Mouse (Mus musculus): ENCODE measurements around the gene Hcn1. TPM values are rescaled to one million over a fixed set of nuclear protein-coding genes. Genes with fewer than 3 reads are reported as not detected.

Hcn1 gene
- polyA plus RNA-seq, 1 experiment from 2014 or later = 0.03 TPM

GRCm38 (mm10) chr13:117880471-117881225 lies 278.5 kb downstream of the Hcn1 start:
- Histone ChIP-seq H3K4me1 (ENCODE audit: control insufficient read depth, insufficient read depth, low read length) (no peaks in the 10 kb centered on the region), H3K4me3 (replicated peaks; ENCODE audit: low read length) (no peak overlapping the region), H3K36me3 (ENCODE audit: control insufficient read depth, insufficient read depth, low read length) (no peaks in the 10 kb centered on the region), H3K9ac (ENCODE audit: low read length) (no peak overlapping the region), H3K27ac (ENCODE audit: low read length) (no peak overlapping the region), H3K4me2 (ENCODE audit: low read depth, low read length) (no peak overlapping the region), H3K27me3 (ENCODE audit: control insufficient read depth, insufficient read depth, low read length) (no peaks in the 10 kb centered on the region), H3K9me3 (replicated peaks; ENCODE audit: control insufficient read depth, low read length) (no peaks in the 10 kb centered on the region)
- no peak for ATAC-seq (ENCODE audit: insufficient read depth, low FRiP score)
- WGBS = 58% methylated on average over 4 of the region's 4 CpGs

- no peaks in the 10 kb centered on the region for H3K4me1 ChIP-seq (ENCODE audit: control insufficient read depth, insufficient read depth, low read length)
- H3K9ac ChIP-seq (ENCODE audit: low read length) = no peak overlapping the region
- H3K4me3 ChIP-seq (replicated peaks; ENCODE audit: low read length) = no peak overlapping the region
- H3K36me3 ChIP-seq (ENCODE audit: control insufficient read depth, insufficient read depth, low read length) = no peaks in the 10 kb centered on the region
- no peaks in the 10 kb centered on the region for H3K27me3 ChIP-seq (ENCODE audit: control insufficient read depth, insufficient read depth, low read length)
- H3K27ac ChIP-seq (ENCODE audit: low read length) = no peak overlapping the region
- no peak for ATAC-seq (ENCODE audit: insufficient read depth, low FRiP score)
- H3K4me2 ChIP-seq (ENCODE audit: low read depth, low read length) = no peak overlapping the region
- no peaks in the 10 kb centered on the region for H3K9me3 ChIP-seq (replicated peaks; ENCODE audit: control insufficient read depth, low read length)
- 75% methylated on average over 5 of the region's 5 CpGs for WGBS
These were observed 290.0 kb downstream of the Hcn1 start for GRCm38 (mm10) chr13:117892076-117892475.

DNA sequence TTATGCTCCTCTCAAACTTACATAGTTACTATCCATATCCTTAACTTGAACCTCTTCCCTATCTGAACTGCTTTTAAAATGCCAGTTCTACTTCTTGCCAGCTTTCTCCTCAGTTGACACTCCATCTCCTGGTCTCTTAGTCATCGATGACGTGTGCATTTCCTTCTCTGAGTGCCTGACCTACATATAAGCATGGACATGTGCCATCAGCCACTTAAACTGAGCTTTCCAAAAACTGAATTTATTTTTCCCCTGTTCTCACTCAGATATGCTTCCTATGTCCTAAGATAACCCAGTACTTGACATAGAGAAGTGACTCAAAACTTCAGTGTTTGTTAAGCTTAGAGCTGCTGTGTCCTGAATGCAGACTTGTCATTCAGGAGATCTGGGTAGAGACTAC lies 295.9 kb downstream of the Hcn1 start:
- WGBS = 67% methylated on average over 2 of the region's 2 CpGs
- no peak for ATAC-seq (ENCODE audit: insufficient read depth, low FRiP score)
- Histone ChIP-seq H3K4me2 (ENCODE audit: low read depth, low read length) (no peak overlapping the region), H3K4me3 (replicated peaks; ENCODE audit: low read length) (no peak overlapping the region), H3K27me3 (ENCODE audit: control insufficient read depth, insufficient read depth, low read length) (no peaks in the 10 kb centered on the region), H3K9ac (ENCODE audit: low read length) (no peak overlapping the region), H3K27ac (ENCODE audit: low read length) (no peak overlapping the region), H3K36me3 (ENCODE audit: control insufficient read depth, insufficient read depth, low read length) (no peaks in the 10 kb centered on the region), H3K4me1 (ENCODE audit: control insufficient read depth, insufficient read depth, low read length) (no peaks in the 10 kb centered on the region), H3K9me3 (replicated peaks; ENCODE audit: control insufficient read depth, low read length) (no peaks in the 10 kb centered on the region)

GRCm38 (mm10) chr13:117907801-117908200 lies 305.7 kb downstream of the Hcn1 start:
- no peak overlapping the region for H3K27ac ChIP-seq (ENCODE audit: low read length)
- no peak for ATAC-seq (ENCODE audit: insufficient read depth, low FRiP score)
- no peaks in the 10 kb centered on the region for H3K27me3 ChIP-seq (ENCODE audit: control insufficient read depth, insufficient read depth, low read length)
- 76% methylated on average over 3 of the region's 3 CpGs for WGBS
- no peak overlapping the region for H3K4me3 ChIP-seq (replicated peaks; ENCODE audit: low read length)
- no peak overlapping the region for H3K9ac ChIP-seq (ENCODE audit: low read length)
- no peaks in the 10 kb centered on the region for H3K4me1 ChIP-seq (ENCODE audit: control insufficient read depth, insufficient read depth, low read length)
- no peaks in the 10 kb centered on the region for H3K9me3 ChIP-seq (replicated peaks; ENCODE audit: control insufficient read depth, low read length)
- no peak overlapping the region for H3K4me2 ChIP-seq (ENCODE audit: low read depth, low read length)
- H3K36me3 ChIP-seq (ENCODE audit: control insufficient read depth, insufficient read depth, low read length) = no peaks in the 10 kb centered on the region

GRCm38 (mm10) chr13:117929734-117930133 lies 327.6 kb downstream of the Hcn1 start:
- no peaks in the 10 kb centered on the region for H3K4me1 ChIP-seq (ENCODE audit: control insufficient read depth, insufficient read depth, low read length)
- H3K9ac ChIP-seq (ENCODE audit: low read length) = no peak overlapping the region
- peak; percentile 17; the same call in 1 of the 2 replicates for ATAC-seq (ENCODE audit: insufficient read depth, low FRiP score)
- H3K4me3 ChIP-seq (replicated peaks; ENCODE audit: low read length) = no peak overlapping the region
- 50% methylated on average over 4 of the region's 4 CpGs for WGBS
- H3K4me2 ChIP-seq (ENCODE audit: low read depth, low read length) = no peak overlapping the region
- H3K27me3 ChIP-seq (ENCODE audit: control insufficient read depth, insufficient read depth, low read length) = no peaks in the 10 kb centered on the region; the same call in 1 of the 2 replicates
- H3K36me3 ChIP-seq (ENCODE audit: control insufficient read depth, insufficient read depth, low read length) = no peaks in the 10 kb centered on the region
- no peaks in the 10 kb centered on the region for H3K9me3 ChIP-seq (replicated peaks; ENCODE audit: control insufficient read depth, low read length)
- no peak overlapping the region for H3K27ac ChIP-seq (ENCODE audit: low read length)

DNA sequence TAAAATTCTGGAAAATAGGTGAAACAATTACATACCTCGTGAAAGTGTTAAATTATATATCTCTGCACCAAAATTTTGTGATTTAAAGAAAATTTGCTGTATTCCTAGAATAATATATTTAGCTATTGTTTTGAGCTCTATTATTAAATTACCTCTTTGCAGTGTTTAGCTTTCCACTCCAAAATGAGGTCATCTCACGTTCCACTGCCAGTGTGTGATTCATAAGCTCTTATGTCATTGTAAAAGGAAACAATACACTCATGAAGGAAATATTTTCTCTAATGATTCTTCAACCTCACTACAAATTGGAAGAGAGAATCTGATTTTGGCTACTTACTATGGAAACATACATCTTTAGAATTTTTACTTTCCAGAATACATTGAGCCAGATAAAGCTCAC lies 329.6 kb downstream of the Hcn1 start:
- Histone ChIP-seq H3K9me3 (replicated peaks; ENCODE audit: control insufficient read depth, low read length) (no peaks in the 10 kb centered on the region), H3K4me1 (ENCODE audit: control insufficient read depth, insufficient read depth, low read length) (no peaks in the 10 kb centered on the region), H3K4me3 (replicated peaks; ENCODE audit: low read length) (no peak overlapping the region), H3K9ac (ENCODE audit: low read length) (no peak overlapping the region), H3K36me3 (ENCODE audit: control insufficient read depth, insufficient read depth, low read length) (no peaks in the 10 kb centered on the region), H3K27me3 (ENCODE audit: control insufficient read depth, insufficient read depth, low read length) (no peaks in the 10 kb centered on the region), H3K27ac (ENCODE audit: low read length) (no peak overlapping the region), H3K4me2 (ENCODE audit: low read depth, low read length) (no peak overlapping the region)
- 51% methylated on average over 2 of the region's 2 CpGs for WGBS
- no peak for ATAC-seq (ENCODE audit: insufficient read depth, low FRiP score)

GRCm38 (mm10) chr13:117938761-117939160 lies 336.6 kb downstream of the Hcn1 start:
- ATAC-seq (ENCODE audit: insufficient read depth, low FRiP score) = no peak
- no peak overlapping the region for H3K4me3 ChIP-seq (replicated peaks; ENCODE audit: low read length)
- WGBS = 78% methylated on average over 1 of the region's 1 CpGs
- no peaks in the 10 kb centered on the region for H3K27me3 ChIP-seq (ENCODE audit: control insufficient read depth, insufficient read depth, low read length)
- no peak overlapping the region for H3K9ac ChIP-seq (ENCODE audit: low read length)
- no peaks in the 10 kb centered on the region for H3K4me1 ChIP-seq (ENCODE audit: control insufficient read depth, insufficient read depth, low read length)
- no peak overlapping the region for H3K27ac ChIP-seq (ENCODE audit: low read length)
- H3K9me3 ChIP-seq (replicated peaks; ENCODE audit: control insufficient read depth, low read length) = no peaks in the 10 kb centered on the region
- no peaks in the 10 kb centered on the region for H3K36me3 ChIP-seq (ENCODE audit: control insufficient read depth, insufficient read depth, low read length)
- no peak overlapping the region for H3K4me2 ChIP-seq (ENCODE audit: low read depth, low read length)

DNA sequence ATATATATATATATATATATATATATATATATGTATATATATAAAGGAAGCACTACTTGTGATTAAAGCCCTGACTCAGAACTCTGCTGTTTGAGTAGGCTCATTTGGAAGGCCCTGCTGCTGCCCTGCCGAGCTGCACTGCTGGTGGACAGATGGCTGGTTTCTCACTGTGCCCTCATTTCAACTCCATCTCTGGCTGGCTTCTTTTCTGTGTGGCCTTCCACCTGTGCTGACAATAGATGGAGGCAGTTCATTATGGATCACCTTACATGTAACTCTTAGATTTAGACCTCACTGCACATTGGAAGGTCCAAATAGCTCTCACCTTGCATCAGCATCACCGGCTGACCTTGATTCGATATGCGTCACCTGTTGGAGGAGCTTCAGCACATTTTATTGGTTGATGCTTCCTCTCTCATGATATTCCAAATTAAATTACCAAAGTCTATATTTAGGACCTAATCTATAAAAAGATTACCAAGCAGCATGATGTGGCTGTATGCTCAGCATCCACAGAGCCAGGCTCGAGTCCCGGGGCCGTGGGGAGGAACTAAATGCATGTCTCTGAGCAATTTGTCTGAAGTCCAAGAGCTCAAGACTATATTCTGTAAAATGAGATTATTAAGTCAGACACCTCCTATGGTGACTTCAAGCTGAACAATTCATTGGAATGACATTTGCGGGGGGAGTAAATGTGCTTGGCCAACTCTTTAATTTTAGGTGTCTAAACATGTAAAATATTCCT lies 338.6 kb downstream of the Hcn1 start:
- Histone ChIP-seq H3K9ac (ENCODE audit: low read length) (no peak overlapping the region), H3K4me3 (replicated peaks; ENCODE audit: low read length) (no peak overlapping the region), H3K27me3 (ENCODE audit: control insufficient read depth, insufficient read depth, low read length) (no peaks in the 10 kb centered on the region), H3K4me1 (ENCODE audit: control insufficient read depth, insufficient read depth, low read length) (no peaks in the 10 kb centered on the region), H3K36me3 (ENCODE audit: control insufficient read depth, insufficient read depth, low read length) (no peaks in the 10 kb centered on the region), H3K9me3 (replicated peaks; ENCODE audit: control insufficient read depth, low read length) (no peaks in the 10 kb centered on the region), H3K27ac (ENCODE audit: low read length) (no peak overlapping the region), H3K4me2 (ENCODE audit: low read depth, low read length) (no peak overlapping the region)
- 89% methylated on average over 8 of the region's 8 CpGs for WGBS
- no peak for ATAC-seq (ENCODE audit: insufficient read depth, low FRiP score)

GRCm38 (mm10) chr13:117946843-117947242 lies 344.7 kb downstream of the Hcn1 start:
- Histone ChIP-seq H3K4me3 (replicated peaks; ENCODE audit: low read length) (no peak overlapping the region), H3K9me3 (replicated peaks; ENCODE audit: control insufficient read depth, low read length) (no peaks in the 10 kb centered on the region), H3K9ac (ENCODE audit: low read length) (no peak overlapping the region), H3K27ac (ENCODE audit: low read length) (no peak overlapping the region), H3K4me1 (ENCODE audit: control insufficient read depth, insufficient read depth, low read length) (no peaks in the 10 kb centered on the region), H3K27me3 (ENCODE audit: control insufficient read depth, insufficient read depth, low read length) (no peaks in the 10 kb centered on the region), H3K4me2 (ENCODE audit: low read depth, low read length) (no peak overlapping the region), H3K36me3 (ENCODE audit: control insufficient read depth, insufficient read depth, low read length) (no peaks in the 10 kb centered on the region)
- 50% methylated on average over 3 of the region's 3 CpGs for WGBS
- no peak for ATAC-seq (ENCODE audit: insufficient read depth, low FRiP score)

Data from stomach, embryonic 16.5 days (tissue).